Mouse (Mus musculus) neural tube, embryonic 12.5 days (tissue): ENCODE results near the gene Gm21679. TPM values are rescaled to one million over a fixed set of nuclear protein-coding genes. Genes with fewer than 3 reads are reported as not detected.
"Not testable (repeated sequence)": the region's sequence is repeated elsewhere in the genome, so short reads cannot be mapped to it uniquely, and the experiment has no call there.

Experiments used
- ATAC-seq: fragments of 200-750 bp; cut with Nextera tagmentation; 2 replicates; pipeline ENCODE4 v1.8.0; 2017; ENCODE audit warnings: low read depth, mild to moderate bottlenecking, moderate TSS enrichment, moderate library complexity; ENCODE audit not compliant: low FRiP score
- H3K27ac ChIP-seq: fragments of 300-500 bp; sonication (generic); 2 replicates; pipeline ENCODE4 v1.5.1; 2016
- H3K27me3 ChIP-seq: fragments of 300-500 bp; sonication (generic); replicated peaks from 2 replicates; pipeline ENCODE4 v1.6.1; 2016; ENCODE audit warnings: mild to moderate bottlenecking
- H3K36me3 ChIP-seq: fragments of 300-500 bp; sonication (generic); 2 replicates; pipeline ENCODE4 v1.6.1; 2016; ENCODE audit warnings: mild to moderate bottlenecking
- H3K4me1 ChIP-seq: fragments of 300-500 bp; sonication (generic); 2 replicates; pipeline ENCODE4 v1.6.1; 2016
- H3K4me2 ChIP-seq: fragments of 300-500 bp; sonication (generic); replicated peaks from 2 replicates; pipeline ENCODE4 v1.6.1; 2016; ENCODE audit warnings: mild to moderate bottlenecking
- H3K4me3 ChIP-seq: fragments of 300-500 bp; sonication (generic); 2 replicates; pipeline ENCODE4 v1.5.1; 2016
- H3K9ac ChIP-seq: fragments of 300-500 bp; sonication (generic); 2 replicates; pipeline ENCODE4 v1.6.1; 2016; ENCODE audit warnings: mild to moderate bottlenecking
- H3K9me3 ChIP-seq: fragments of 300-500 bp; sonication (generic); 2 replicates; pipeline ENCODE4 v1.6.1; 2016; ENCODE audit warnings: mild to moderate bottlenecking
- WGBS: fragments of 180-500 bp; shearing (Covaris S2); methylation state at CpG from one replicate; pipeline ENCODE4 v1.1.7; 2016; 5-methylcytosine and 5-hydroxymethylcytosine counted together
- polyA plus RNA-seq: library from polyadenylated mRNA; unstranded; fragments of >200 nt; fragmentation: Nextera tagmentation; extraction: Ambion mirVana; gene quantifications from 2 replicates; pipeline ENCODE4 v1.2.1, GENCODE M21; 2016

Gm21679 gene
- polyA plus RNA-seq: not detected in 2 replicates

DNA sequence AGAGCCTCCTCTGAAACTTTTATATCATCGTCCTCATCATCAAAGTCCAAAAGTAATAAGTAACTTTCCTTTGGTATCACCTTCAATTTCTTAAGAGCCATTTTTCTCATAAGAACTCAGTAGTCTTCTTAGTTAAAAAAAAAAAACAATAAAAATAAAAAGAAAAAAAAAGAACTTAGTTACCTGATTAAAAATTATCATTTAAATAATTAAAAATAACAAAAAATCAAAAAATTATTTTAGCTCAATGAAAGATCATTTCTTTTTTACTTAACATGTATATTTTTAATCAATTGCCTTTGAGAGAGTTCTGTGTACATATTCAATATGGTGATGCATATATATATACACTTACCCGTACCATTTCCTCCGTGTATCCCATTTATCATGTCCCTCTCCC lies at the start of gene Gm21679:
Gm21679 (minus strand) TSS at position 101 of the 400 bp plus-strand sequence.
- not testable (repeated sequence) for H3K9me3 ChIP-seq, ATAC-seq, H3K9ac ChIP-seq, H3K4me3 ChIP-seq, H3K4me2 ChIP-seq, H3K36me3 ChIP-seq, H3K4me1 ChIP-seq, H3K27ac ChIP-seq, H3K27me3 ChIP-seq
- WGBS: no CpG with 5 or more reads among the region's 3 CpGs
